Mouse (Mus musculus): ENCODE data around the gene BC030870.

DNA sequence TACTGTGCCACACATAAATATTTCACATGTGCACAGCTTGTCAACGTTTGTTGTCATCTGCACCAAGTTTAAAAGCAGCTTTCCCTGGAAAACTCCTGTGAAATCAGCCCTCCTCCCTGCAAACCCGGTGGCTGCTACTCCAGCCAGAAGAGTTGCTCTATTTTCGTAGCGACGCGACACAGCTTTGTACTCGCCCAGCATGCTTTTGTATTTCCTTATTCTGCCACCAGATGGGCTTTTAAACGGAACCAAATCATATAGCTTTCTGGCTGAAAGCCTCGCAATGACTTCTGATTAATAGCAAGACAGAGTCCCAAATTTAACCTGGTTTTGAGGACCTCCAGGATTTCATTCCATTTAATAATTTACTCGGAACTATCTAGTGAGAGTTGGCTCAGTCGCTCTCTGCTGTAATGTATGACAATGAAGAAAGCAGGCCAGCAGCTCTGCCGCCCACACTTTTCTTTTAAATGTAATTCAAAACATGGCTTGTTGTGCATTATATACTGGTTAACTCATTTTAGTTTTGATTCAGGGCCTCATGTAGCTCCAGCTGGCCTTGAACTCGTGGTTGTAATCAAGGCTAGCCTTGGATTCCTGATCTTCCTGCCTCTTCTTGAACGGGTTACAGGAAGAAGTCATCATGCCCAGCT, 29.9 kb upstream of the BC030870 start:
- no peak for TF ChIP-seq CTCF (conservative IDR thresholded peaks at IDR 0.05; ENCODE audit: low read length)
- no peak for TF ChIP-seq NANOG (IDR thresholded peaks at IDR 0.05; ENCODE audit: borderline replicate concordance, low read length)
- TF ChIP-seq POU5F1 (IDR thresholded peaks at IDR 0.05; ENCODE audit: borderline replicate concordance, low read length) = no peak
